Comparison of ENCODE assay signal across 9 mouse cellular contexts in the genomic region with DNA sequence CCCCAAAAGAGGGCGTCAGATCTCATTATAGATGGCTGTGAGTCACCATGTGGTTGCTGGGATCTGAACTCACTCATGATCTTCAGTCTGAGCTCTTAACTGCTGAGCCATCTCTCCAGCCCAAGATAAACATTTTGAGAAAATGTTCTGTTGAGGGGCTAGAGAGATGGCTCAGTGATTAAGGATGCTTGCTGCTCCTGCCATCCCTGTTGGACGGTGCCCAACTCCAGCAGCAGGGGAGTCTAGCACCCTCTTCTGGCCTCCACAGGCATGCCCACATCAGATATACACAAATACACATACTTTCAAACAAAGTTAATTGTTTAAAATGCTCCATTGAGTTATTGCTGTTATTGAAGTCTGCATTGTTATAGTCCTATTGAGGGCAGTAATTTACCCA. TPM values are rescaled to one million over a fixed set of nuclear protein-coding genes. Genes with fewer than 3 reads are reported as not detected.
DNase-seq lines count a peak whose midpoint lies in the region; ATAC-seq and TF ChIP-seq lines count a peak whose summit lies in the region.
"Had no signal": no experiment of that assay in that cellular context is flagged by ENCODE, and none has a peak within 500 bp of the region (broad histone marks: within the 10 kb centered on the region; RNA-seq: fewer than 3 reads in every experiment).

No protein-coding gene starts in this region.

- no peak overlapping the region for H3K4me2 ChIP-seq in stomach, postnatal 0 days (replicated peaks; ENCODE audit: low read depth)
- H3K4me2 ChIP-seq: heart, embryonic 11.5 days had no signal

- H3K4me1 ChIP-seq in kidney, adult 2 months (ENCODE audit: control insufficient read depth, insufficient read depth, low read length): no peaks in the 10 kb centered on the region
- H3K4me1 ChIP-seq in bone marrow, adult 2 months (ENCODE audit: control insufficient read depth, insufficient read depth, low read length): no peaks in the 10 kb centered on the region; the same call in 1 of the 2 replicates
- H3K4me1 ChIP-seq in stomach, postnatal 0 days (replicated peaks; ENCODE audit: control insufficient read depth, insufficient read depth): no peaks in the 10 kb centered on the region; the same call in 1 of the 2 replicates

- TF ChIP-seq POLR2A in kidney, adult 2 months (IDR thresholded peaks at IDR 0.05; ENCODE audit: low read depth, low read length): no peak
- no peak for TF ChIP-seq POLR2A in bone marrow, adult 2 months (IDR thresholded peaks at IDR 0.05; ENCODE audit: borderline replicate concordance, control insufficient read depth, low read depth, low read length)

- ATAC-seq in stomach, postnatal 0 days (ENCODE audit: low FRiP score, low TSS enrichment): peak; percentile 51; the same call in 1 of the 2 replicates

- peak; percentile 70 for TF ChIP-seq CTCF in kidney, adult 2 months (conservative IDR thresholded peaks at IDR 0.05; ENCODE audit: insufficient read depth, insufficient read length, low read depth, low read length)
- peak; percentile 55; the same call in 1 of the 2 replicates for TF ChIP-seq CTCF in bone marrow, adult 2 months (IDR thresholded peaks at IDR 0.05; ENCODE audit: control insufficient read depth, insufficient read depth, low read length)
- peak; percentile 78 for TF ChIP-seq CTCF in stomach, postnatal 0 days (IDR thresholded peaks at IDR 0.05; ENCODE audit: low read depth)

- no peak overlapping the region for H3K9ac ChIP-seq in stomach, postnatal 0 days (ENCODE audit: low read length)

- WGBS in kidney, adult 2 months: 72% methylated on average over 2 of the region's 2 CpGs
- 73% methylated on average over 2 of the region's 2 CpGs for WGBS in bone marrow, adult 2 months
- WGBS in stomach, postnatal 0 days: 49% methylated on average over 2 of the region's 2 CpGs

- no peak overlapping the region for H3K27ac ChIP-seq in kidney, adult 2 months (ENCODE audit: insufficient read depth, low read depth, low read length)
- no peak overlapping the region for H3K27ac ChIP-seq in bone marrow, adult 2 months (ENCODE audit: control insufficient read depth, insufficient read depth, low read depth, low read length, poor library complexity)
- no peak overlapping the region for H3K27ac ChIP-seq in stomach, postnatal 0 days (replicated peaks)

- H3K9me3 ChIP-seq in stomach, postnatal 0 days (ENCODE audit: control insufficient read depth, low read length): no peaks in the 10 kb centered on the region

- H3K36me3 ChIP-seq in kidney, adult 2 months (ENCODE audit: control insufficient read depth, insufficient read depth, low read length): no peaks in the 10 kb centered on the region
- H3K36me3 ChIP-seq in stomach, postnatal 0 days (ENCODE audit: control insufficient read depth, insufficient read depth, low read length): no peaks in the 10 kb centered on the region

- no peak overlapping the region for H3K4me3 ChIP-seq in kidney, adult 2 months (ENCODE audit: insufficient read depth, low read depth, low read length)
- no peak overlapping the region for H3K4me3 ChIP-seq in bone marrow, adult 2 months (replicated peaks; ENCODE audit: control insufficient read depth, low read depth, low read length)
- no peak overlapping the region for H3K4me3 ChIP-seq in stomach, postnatal 0 days (ENCODE audit: low read depth, low read length)

- DNase-seq in kidney, adult 2 months: no peak
- DNase-seq in kidney, adult 8-10 months: no peak
- peak; percentile 16 for DNase-seq in thymus, postnatal 14 days
- no peak for DNase-seq in thymus, postnatal 0 days (ENCODE audit: low spot score)
- peak; percentile 50 for DNase-seq in stomach, postnatal 0 days (ENCODE audit: low spot score)
- no peak for DNase-seq in MN1 (ENCODE audit: low spot score)
- no peak for DNase-seq in heart, adult 9 months (ENCODE audit: low spot score in 2 of 2)

- no peaks in the 10 kb centered on the region for H3K27me3 ChIP-seq in kidney, adult 2 months (replicated peaks; ENCODE audit: control insufficient read depth, insufficient read depth, low read length)
- H3K27me3 ChIP-seq in stomach, postnatal 0 days (ENCODE audit: control insufficient read depth, insufficient read depth, low read length): no peaks in the 10 kb centered on the region

- TF ChIP-seq EP300 in stomach, postnatal 0 days (optimal IDR thresholded peaks at IDR 0.05): no peak

RNA-seq across cellular contexts. Expression of a gene that starts 19.8 kb away (rescaled TPM):
- 2.0 and 2.5 TPM in 2 replicates for polyA plus RNA-seq in kidney, adult 2 months (2012; rRNA removed)
- 2.4 and 2.6 TPM in 2 replicates for polyA plus RNA-seq in thymus, postnatal 0 days (2015; fragmentation: Nextera tagmentation; extraction: Ambion mirVana)
- polyA plus RNA-seq in bone marrow, adult 2 months (2011; ENCODE audit: insufficient read depth, insufficient read length, low replicate concordance, missing spikeins): 5.2 and 8.2 TPM in 2 replicates
- 14.0 and 15.7 TPM in 2 replicates for polyA plus RNA-seq in stomach, postnatal 0 days (2015; fragmentation: Nextera tagmentation; extraction: Ambion mirVana)

Comparison
In these comparisons a context has a peak if more than half of its experiments do, and no peak if none do; other contexts are left out.
1. DNase-seq: peak in thymus, postnatal 14 days (single experiment) and stomach, postnatal 0 days (single experiment); none in kidney, adult 2 months (single experiment), kidney, adult 8-10 months (0 of 2), thymus, postnatal 0 days (single experiment), MN1 (single experiment) and heart, adult 9 months (0 of 2).
2. Peak in every context shown above with its lines, with median percentiles within 50 percentile points of each other: CTCF ChIP-seq.